Mouse (Mus musculus) thymus, postnatal 14 days (tissue): Measurements from ENCODE around the gene Galt.
A peak's percentile ranks its signal among the peaks of the same experiment; 100 is the strongest.

Experiments used
- DNase-seq: peaks from one replicate; pipeline ENCODE4 v3.0.0; 2021

The Galt gene

DNA sequence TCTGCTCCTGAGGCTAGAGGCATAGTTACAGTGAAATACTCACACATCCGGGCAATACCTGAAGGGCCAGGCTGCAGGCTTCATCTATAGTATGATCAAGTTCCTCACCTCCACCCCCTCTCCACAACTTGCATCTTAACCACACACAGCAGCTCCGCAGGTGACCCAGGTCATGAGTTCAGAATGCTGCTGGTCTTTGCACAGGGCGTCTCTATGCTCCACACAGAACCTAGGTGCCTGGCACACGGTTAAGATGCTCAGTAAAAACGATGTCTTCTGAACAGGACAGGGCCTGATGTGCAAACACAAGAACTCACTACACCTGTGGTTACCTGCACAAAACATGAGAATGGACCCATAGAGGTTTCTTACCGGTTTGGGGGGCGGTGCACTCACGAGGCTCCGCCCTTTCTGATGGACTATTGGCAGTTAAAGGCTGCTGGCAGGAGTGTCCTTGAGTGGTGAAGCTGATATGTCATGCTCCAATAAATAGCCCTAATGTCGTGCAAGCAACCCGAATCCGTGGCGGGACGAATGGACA is at the start of gene Galt:
Gene Galt (plus strand): TSS at position 432 of the 541 bp plus-strand sequence.
- no peak for DNase-seq

DNA sequence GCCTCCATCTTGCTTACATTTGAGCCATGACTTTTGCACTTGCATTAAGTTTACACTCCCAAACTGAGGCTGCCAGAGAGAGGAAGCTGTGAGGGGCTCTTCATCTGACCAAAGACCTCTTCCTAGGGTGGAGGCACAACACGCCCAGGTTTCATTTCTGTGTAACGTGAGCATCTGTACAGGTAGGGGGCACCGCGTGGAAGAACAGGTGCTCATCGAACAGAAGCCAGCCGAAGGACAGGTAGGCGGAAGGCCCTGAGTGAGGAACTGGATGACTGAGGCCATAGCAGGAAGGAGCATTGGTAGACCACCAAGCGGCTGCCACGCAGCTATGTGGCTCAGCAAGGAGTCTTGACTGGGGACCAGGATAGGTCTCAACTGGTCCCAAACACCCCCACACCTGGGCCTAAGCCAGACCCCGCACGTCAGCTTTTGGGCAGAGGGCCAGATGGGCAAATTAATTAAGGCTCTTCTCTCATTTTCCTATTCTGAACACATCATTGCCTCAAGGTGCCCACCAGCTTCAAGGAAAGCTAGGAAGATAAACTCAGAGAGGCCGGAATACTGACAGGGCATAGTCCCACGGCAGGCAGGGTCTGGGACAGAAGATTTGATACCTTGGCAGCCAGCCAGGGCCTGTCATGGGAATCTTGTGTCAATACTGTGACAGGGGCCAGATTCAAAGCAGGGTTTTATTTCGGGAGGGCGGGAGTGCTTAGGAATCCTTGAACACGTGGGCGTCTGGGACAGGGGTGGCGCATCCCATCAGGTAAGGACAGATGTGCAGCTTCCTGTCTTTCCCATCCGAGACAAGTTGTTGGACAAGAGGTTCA is 48.9 kb upstream of the Galt start:
- no peak for DNase-seq

DNA sequence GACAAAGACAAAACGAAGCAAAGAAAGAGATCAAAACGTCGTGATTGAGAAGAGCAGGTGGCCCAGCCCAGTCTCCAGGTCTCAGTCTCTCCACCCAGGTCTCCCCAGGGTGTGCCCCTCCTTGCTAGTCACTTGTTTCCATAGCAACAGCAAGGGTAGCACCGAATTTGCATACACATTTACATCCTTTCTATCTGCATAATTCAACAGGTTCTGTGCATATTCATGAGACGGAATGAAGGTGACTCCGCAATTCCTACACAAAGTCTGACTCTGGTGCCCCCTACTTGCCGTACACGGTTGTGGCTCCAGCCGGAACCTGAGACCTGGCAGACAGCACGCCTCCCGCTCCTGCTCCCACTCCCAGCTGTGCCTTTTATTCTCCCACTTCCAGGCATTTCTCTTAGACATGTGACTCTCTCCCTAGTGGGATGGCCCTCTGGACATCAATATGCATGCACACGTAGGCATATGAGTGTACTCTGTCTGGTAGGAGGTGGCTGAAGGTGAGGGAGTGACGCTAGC is 48.0 kb upstream of the Galt start:
- peak; percentile 81 for DNase-seq

DNA sequence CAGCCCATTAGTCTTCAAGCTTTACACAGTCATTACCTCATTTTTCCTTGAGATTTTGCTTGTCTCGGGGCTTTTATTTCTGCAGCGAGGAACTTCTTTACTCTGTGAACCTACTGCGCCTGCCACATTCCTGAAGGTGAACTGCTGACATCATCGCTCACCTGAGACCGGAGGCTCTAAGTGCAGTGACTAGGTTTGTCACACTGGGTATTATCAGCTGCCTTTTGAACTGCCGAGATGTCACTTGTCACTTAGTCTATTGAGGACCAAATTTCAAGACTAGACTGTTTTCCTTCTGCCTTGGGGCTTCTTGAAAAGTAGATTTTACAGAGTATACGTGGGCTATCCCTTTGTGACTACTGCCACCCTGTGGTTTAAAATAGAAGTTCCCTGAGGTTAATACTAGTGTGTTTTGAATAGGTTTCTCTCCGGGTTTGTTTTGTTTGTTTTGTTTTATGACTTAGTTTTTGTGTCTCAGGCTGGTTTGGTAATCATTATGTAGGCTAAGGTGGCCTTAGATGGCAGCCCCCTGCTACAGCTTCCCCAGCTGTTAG is 46.8 kb upstream of the Galt start:
- peak; percentile 42 for DNase-seq

DNA sequence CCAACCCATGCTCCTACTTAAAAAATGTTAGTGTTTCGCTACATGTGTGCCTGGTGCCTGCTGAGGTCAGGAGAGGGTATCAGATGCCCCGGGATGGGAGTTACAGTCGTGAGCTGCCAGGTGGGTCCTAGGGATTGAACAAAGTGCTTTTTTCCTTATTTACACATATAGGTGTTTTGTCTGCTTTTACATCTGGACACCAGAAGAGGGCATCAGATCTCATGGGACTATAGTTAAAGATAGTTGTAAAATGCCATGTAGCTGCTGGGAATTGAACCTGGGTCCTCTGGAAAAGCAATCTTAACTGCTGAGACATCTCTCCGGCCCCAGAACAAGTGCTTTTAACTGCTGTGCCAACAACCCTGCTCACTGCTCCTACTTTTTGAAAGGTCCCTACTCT is 44.8 kb upstream of the Galt start:
- no peak for DNase-seq

DNA sequence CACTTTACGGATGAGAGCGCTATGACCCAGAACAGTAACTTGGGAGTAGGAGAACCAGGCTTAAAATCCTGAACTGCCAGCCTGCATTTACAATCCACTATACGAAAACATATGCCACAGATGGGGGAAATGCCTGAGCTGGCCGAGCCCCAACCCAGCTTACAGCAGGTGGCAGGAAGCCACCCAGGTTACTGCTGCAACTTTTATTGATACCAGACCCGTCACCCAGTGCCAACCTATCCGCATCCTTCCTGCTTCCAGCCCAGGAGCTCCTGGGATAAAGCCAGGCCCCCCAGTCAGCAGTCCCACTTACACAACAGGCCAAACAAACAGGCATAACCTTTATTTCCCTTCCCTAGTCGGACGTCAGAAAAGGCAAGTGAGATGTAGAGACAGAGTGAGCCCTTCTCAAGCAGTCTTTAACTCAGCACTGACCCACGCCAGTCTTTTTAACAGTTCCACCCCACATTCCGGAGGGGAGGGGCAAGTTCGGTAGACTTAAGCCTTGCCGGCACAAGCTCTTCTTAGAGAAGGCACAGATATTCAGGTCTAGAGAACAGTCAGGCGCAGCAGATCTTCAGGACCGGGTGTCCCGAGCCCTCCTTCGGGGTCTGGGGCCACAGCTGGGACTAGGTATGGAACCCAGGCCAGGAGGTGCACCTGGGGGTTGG is 43.2 kb upstream of the Galt start:
- no peak for DNase-seq

DNA sequence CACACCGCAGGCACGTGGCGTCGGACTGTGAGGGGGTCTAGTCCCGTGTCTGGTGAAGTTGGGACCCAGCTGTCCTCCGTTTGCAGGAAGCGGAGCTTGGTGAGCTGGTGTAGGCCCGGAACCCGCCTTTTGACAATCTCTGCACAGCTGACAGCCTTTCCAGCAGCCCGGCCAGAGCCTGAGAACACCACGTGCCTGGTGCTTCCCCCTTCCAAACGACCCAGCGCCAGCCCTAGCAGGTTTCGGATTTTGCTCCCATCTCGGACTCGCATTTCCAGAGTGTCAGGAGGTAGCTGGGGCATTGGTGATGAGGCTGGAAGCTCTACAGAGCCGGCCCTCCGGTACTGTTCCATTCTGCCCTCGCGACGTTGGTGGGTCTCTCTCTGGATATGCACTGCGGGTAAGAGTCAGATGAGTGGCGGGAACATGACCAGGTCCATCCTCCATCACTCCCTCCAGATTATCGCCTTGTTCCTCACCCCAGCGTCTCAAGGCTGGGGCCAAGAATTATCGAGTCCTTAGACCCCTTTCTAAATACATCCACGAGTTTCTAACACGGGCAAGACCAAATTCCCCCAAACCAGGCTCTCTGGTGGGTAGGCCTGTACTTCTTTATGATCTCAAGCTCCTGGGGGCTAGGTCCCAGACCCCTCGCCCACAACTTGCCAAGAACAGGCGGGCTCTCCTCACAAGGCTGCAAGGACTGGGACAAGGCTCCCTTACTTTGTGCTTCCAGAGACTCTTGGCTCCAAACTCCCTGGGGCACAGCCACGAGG is 42.4 kb upstream of the Galt start:
- peak; percentile 36 for DNase-seq

DNA sequence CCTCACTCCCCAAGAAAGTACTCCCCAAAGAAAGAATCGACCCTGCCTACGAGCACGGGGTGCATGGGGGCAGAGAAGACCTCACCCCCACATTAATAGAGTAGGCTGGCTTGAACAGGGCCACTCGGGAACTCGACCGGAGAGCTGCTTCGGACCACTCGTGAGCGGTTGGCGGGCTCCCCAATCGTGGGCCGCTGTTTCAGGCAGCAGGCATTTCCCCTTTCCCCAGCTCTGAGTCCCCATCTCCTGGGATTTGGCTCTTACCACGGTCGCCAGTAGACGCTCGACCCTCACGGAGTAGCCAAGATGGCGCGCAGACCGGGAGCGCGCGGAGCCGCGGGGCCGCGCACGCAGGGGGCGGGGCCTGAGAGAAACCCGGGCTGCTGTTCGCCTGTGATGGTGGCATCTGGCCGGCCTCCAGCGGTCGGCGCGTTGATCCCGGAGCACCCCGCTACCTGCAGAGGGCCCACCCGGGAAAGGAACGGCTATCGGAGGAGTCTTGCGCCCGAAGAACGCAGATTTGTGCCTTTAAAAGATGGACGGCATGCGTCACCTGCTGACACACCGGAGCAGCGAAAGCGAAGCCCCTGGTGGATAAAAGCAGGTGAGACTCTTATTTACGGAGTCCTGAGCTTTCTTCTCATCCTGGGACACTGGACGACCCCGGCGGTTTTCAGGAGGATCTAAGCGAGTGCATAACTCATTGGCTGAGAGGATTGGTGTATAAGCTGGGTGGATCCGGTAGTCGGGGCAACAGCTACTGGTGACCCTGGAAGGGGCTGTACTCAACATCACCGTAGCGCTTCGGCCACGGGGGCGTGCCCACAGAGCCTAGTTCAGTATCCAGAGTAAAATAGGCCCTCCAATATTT is 41.6 kb upstream of the Galt start, which contains the start of gene Rpp25l:
Gene Rpp25l (minus strand): TSS at position 338 of the 871 bp plus-strand sequence.
- peak; percentile 88 for DNase-seq

DNA sequence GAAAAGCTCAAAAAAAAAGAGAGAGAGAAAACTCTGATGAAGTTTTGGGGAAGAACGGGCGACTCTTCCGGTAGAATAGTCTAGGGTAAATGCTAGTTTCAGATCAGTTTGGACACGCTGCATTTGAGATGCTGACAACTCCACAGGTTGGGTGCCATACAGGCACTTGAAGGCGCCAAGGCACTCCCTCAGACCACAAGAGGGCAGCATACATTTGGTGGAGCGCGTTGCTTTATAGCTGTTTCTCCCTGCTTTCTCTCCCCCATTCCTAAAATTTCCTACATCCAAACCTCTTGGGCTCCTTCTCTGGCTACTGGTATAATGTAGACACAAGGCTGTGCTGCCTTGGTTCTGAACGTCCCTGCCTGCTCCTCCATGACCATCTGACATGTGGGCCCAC is 40.8 kb upstream of the Galt start:
- peak; percentile 65 for DNase-seq

DNA sequence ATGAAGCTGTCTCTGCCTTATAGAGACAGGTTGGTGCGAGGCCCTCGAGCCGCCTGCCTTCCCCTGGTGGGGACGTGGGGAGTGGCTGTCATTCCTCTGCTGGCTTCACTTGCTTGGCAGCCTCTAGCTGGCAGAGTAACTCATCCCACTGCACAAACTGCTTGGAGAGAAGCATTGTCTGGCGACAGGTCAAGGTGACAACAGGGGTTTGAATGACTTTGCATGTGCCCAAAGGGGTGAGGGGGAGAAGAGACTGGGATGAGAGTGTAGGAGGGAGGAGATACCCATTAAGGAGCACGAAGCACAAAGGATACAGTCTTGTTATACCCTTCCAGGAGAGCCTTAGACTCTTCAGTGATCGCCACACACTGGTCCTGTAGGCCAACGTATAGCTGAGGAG is 39.9 kb upstream of the Galt start:
- no peak for DNase-seq

DNA sequence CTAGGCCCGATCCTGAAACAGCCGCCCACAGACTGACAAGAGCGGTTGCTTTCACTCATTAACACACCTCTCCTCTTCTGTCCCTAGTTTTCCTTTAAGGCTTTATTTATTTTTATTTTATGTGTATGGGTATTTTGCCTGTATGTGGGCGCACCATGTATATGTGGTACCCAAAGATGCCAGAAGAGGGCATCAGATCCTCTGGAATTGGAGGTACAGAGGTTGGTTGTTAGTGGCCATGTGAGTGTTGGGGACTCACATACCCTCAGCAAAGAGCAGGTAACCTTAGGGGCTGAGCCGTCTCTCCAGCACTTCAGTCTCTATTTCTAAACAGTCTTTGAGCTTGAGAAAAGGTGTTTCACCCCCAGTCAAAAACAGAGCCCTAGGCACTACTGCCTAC is 39.4 kb upstream of the Galt start:
- DNase-seq: peak; percentile 57

DNA sequence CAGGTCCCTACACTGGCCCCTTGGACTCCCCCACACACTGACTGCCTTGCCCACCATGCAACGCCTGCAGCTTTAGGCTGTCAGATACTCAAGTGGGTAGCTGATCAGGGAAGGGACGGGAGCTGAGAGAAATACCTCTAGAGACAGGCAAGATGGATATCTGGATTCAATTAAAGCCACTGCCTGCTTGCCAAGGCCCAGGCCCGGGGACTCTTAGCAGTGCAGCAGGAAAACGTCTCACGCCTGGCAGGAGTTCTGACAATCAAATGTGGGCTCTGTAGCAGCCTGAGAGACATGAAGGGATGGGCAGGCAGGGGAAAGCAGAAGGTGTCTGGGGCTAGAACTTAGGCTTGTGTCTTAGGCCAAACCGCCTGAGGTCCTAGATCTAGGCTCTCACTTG is 38.2 kb upstream of the Galt start:
- DNase-seq: no peak

DNA sequence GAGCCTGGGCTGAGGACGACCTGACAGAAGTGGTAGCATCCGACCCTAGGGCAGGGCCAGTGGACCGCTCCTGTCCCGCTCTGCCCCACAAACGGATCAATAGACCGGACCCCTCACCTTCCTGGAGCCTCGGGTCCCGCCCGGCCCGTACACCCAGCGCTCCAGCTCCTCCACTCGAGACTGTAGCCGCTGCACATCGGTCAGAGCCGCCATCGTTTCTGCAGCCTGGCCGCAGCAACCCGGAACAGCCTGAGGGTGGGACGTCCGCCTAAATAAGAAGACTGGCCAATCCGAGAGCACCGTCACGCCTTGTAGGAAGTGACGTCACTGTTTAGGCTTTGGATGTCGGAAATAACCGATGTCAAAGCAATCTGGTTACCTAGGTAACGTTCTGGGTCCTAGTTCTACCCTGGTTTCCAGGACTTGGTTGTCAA is 32.1 kb upstream of the Galt start, which contains the start of gene Dctn3:
Gene Dctn3 (minus strand): TSS at position 253 of the 434 bp plus-strand sequence.
- DNase-seq: peak; percentile 85

DNA sequence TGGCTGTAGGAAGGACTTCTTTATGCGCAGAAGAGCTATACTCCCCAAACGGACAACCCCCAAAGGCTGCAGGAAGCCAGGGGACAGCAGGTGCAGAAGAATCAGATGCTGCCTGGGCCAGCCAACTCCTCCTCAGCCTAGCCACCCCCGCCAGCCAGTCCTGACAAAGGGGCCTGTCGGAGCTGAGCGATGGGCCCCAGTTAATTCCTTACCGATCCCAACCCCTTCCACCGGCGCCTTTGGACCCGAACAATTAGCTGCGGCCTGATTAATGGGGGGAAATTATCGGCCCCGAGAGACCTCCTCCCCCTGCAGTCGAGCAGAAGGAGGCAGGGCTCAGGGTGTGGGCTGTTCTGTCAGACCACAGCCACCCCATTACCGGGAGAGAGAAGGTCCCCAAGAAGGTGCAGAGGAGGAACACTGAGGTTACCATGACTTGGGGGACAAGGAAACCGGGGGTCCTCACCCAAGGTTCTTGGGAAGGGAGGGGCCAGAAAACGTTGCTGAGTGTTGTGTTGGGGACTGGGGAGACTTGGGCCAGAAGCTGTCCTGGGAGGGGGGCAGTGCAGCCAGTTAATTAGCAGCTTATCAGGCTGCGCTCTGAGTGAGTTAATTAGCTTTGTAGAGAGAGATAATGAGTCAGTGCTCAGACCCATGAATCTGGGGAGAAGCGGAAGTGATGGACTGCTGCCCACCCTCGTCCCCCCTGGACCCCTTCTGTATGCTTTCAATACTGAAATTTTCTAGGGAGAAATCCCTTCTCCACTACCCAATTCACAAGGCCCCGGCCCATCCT is 28.0 kb upstream of the Galt start:
- DNase-seq: no peak

DNA sequence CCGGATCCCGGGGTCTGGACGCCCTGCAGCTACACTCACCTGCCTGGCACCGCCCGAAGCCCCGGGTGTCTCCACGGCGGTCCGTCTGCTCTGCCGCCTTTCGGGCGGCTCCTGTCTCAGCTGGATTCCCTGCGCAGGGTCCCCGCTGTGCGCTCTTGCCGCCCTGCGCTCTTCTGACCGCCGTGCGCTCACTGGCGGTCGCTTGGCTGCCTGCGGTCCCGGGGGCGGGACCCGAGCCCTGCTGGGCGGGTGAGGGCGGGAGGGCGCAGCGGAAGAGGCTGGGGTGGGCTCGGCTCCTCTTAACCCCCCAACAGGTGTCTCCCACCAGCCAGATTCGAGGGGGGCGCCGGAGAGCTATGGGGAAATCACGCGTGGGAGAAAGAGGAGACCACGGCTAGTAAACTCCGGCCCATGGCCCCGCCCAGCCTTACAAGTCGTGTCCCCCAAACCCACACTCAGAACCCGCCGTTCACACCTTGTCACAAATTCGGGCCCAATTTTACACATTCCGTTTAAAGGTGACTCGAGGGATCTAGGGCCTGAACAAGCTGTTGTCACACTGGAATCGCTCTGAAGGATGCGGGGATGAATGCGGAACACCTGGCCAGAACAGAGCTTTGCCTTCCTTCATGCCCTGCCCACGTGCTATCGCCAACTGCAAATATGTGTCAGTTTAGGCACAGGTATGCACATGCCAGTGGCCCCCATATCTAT is 23.8 kb upstream of the Galt start, which contains the start of gene Arid3c:
Gene Arid3c (minus strand): TSS at position 91 of the 714 bp plus-strand sequence.
- DNase-seq: peak; percentile 77

DNA sequence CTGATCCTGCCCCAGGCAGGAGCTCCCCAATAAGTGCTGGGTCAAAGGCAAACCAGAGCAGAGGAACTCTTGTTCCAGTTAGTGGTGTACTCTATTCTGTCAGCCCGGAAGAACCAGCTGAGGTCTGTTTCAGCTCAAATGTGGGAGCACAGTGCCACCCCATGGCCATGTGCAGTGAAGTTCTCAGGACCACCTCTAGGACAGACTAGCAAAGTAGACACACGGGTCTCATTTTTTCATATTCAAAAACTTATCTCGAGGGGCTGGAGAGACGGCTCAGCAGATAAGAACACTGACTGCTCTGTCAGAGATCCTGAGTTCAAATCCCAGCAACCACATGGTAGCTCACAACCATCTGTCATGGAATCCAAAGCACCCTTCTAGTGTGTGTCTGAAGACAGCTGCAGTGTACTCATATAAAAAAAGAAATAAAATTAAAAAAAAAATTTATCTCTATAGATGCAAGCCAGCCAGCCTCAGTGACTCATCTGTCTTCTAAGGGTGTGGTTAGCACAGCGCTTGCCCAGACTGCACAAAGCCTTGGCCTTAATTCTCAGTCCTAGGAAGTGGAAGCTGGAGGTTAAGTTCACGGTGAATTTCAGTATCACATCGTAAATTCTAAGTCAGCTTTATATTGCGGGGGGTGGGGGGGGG is 17.3 kb upstream of the Galt start:
- DNase-seq: peak; percentile 80

DNA sequence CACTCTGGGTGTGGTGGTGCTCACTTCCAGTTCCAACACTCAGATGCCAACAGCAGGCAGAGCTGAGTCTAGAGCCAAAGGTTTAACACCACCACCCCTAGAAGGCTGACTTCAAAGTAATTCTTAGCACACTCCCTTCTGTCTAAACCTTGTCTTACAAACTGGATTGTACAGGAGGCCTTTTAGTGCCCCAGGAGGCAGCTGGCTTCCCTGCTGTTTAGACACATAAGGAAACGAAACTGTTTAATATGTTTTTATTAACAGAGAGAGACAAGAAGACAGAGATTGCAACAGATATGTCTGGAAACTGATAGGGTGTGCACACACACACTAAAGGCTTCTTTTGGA is 16.8 kb upstream of the Galt start:
- DNase-seq: no peak

DNA sequence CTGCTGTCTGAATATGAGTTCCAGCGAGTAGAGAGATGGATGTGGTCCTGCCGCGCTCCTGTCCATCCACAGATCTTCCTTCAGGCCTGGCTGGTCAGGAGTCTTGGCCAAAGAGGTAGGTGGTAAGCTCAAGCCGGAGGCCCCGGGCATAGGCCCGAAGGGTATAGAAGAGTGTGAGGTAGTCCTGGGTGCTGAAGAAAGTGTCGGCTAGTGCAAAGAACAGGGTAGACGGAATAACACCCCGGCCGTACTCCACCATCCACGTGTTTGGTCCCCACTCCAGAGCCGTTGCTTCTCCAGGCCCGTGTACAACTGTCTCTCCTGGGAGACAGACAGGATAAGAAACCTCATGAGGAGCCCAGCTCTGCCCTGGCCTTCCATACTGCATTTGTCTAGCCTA is 15.8 kb upstream of the Galt start:
- peak; percentile 7 for DNase-seq
